Mouse (Mus musculus): ENCODE results near the gene Hemk1. TPM values are rescaled to one million over a fixed set of nuclear protein-coding genes. Genes with fewer than 3 reads are reported as not detected.

Hemk1 gene
- polyA plus RNA-seq, 1 experiment = 17.7 TPM

- H3K4me2 ChIP-seq (ENCODE audit: low read depth) = no peak overlapping the region
- H3K4me3 ChIP-seq = no peak overlapping the region
- no peaks in the 10 kb centered on the region for H3K27me3 ChIP-seq (ENCODE audit: control insufficient read depth, insufficient read depth, insufficient read length)
- no peaks in the 10 kb centered on the region for H3K36me3 ChIP-seq (ENCODE audit: control insufficient read depth, insufficient read depth)
- TF ChIP-seq SRF (IDR thresholded peaks at IDR 0.05; ENCODE audit: control insufficient read depth, insufficient read length, low read depth) (no peak), MAX (IDR thresholded peaks at IDR 0.05; ENCODE audit: low read depth) (no peak), POLR2A (IDR thresholded peaks at IDR 0.05; ENCODE audit: insufficient read length, low read depth) (no peak), CEBPB (IDR thresholded peaks at IDR 0.05; ENCODE audit: insufficient read depth, poor library complexity, severe bottlenecking) (no peak), MYOG (IDR thresholded peaks at IDR 0.05; ENCODE audit: control insufficient read depth in 1 of 3, insufficient read depth in 1 of 3, insufficient read length in 2 of 3, low read depth in 2 of 3) (no peak), REST (IDR thresholded peaks at IDR 0.05; ENCODE audit: insufficient read depth, insufficient read length) (no peak), TCF12 (IDR thresholded peaks at IDR 0.05; ENCODE audit: insufficient read depth, poor library complexity, severe bottlenecking) (no peak), E2F4 (IDR thresholded peaks at IDR 0.05; ENCODE audit: insufficient read depth) (no peak), POLR2AphosphoS2 (IDR thresholded peaks at IDR 0.05; ENCODE audit: insufficient read length, low read depth) (no peak), USF1 (IDR thresholded peaks at IDR 0.05; ENCODE audit: low read depth) (no peak), TCF3 (IDR thresholded peaks at IDR 0.05; ENCODE audit: insufficient read length, low read depth) (no peak)
- H3K79me2 ChIP-seq (ENCODE audit: control insufficient read depth, insufficient read depth) = no peaks in the 10 kb centered on the region
- H3ac ChIP-seq (ENCODE audit: control insufficient read depth, insufficient read length) = no peak overlapping the region
Observed at GRCm38 (mm10) chr9:107300224-107300973, 37.8 kb downstream of the Hemk1 start.

GRCm38 (mm10) chr9:107299783-107300182, 38.4 kb downstream of the Hemk1 start:
- no peaks in the 10 kb centered on the region for H3K79me2 ChIP-seq (ENCODE audit: control insufficient read depth, insufficient read depth)
- no peak overlapping the region for H3K4me3 ChIP-seq
- H3K36me3 ChIP-seq (ENCODE audit: control insufficient read depth, insufficient read depth) = no peaks in the 10 kb centered on the region
- TF ChIP-seq USF1 (IDR thresholded peaks at IDR 0.05; ENCODE audit: low read depth) = no peak
- H3K27me3 ChIP-seq (ENCODE audit: control insufficient read depth, insufficient read depth, insufficient read length) = no peaks in the 10 kb centered on the region
- no peak overlapping the region for H3ac ChIP-seq (ENCODE audit: control insufficient read depth, insufficient read length)
- no peak overlapping the region for H3K4me2 ChIP-seq (ENCODE audit: low read depth)

GRCm38 (mm10) chr9:107298876-107299275, 39.3 kb downstream of the Hemk1 start:
- Histone ChIP-seq H3ac (ENCODE audit: control insufficient read depth, insufficient read length) (no peak overlapping the region), H3K4me3 (no peak overlapping the region), H3K79me2 (ENCODE audit: control insufficient read depth, insufficient read depth) (no peaks in the 10 kb centered on the region), H3K36me3 (ENCODE audit: control insufficient read depth, insufficient read depth) (no peaks in the 10 kb centered on the region), H3K27me3 (ENCODE audit: control insufficient read depth, insufficient read depth, insufficient read length) (no peaks in the 10 kb centered on the region), H3K4me2 (ENCODE audit: low read depth) (no peak overlapping the region)
- TF ChIP-seq POLR2A (IDR thresholded peaks at IDR 0.05; ENCODE audit: insufficient read length, low read depth) (no peak), MYOG (IDR thresholded peaks at IDR 0.05; ENCODE audit: control insufficient read depth in 1 of 3, insufficient read depth in 1 of 3, insufficient read length in 2 of 3, low read depth in 2 of 3) (no peak), TCF12 (IDR thresholded peaks at IDR 0.05; ENCODE audit: insufficient read depth, poor library complexity, severe bottlenecking) (no peak), USF1 (IDR thresholded peaks at IDR 0.05; ENCODE audit: low read depth) (no peak), TCF3 (IDR thresholded peaks at IDR 0.05; ENCODE audit: insufficient read length, low read depth) (no peak), SRF (IDR thresholded peaks at IDR 0.05; ENCODE audit: control insufficient read depth, insufficient read length, low read depth) (no peak), MAX (IDR thresholded peaks at IDR 0.05; ENCODE audit: low read depth) (no peak), MYOD1 (IDR thresholded peaks at IDR 0.05; ENCODE audit: control insufficient read depth in 1 of 3, insufficient read length in 2 of 3, low read depth in 2 of 3) (no peak), E2F4 (IDR thresholded peaks at IDR 0.05; ENCODE audit: insufficient read depth) (no peak), POLR2AphosphoS2 (IDR thresholded peaks at IDR 0.05; ENCODE audit: insufficient read length, low read depth) (no peak), CEBPB (IDR thresholded peaks at IDR 0.05; ENCODE audit: insufficient read depth, poor library complexity, severe bottlenecking) (no peak), REST (IDR thresholded peaks at IDR 0.05; ENCODE audit: insufficient read depth, insufficient read length) (no peak)

- H3K79me2 ChIP-seq (ENCODE audit: control insufficient read depth, insufficient read depth) = no peaks in the 10 kb centered on the region
- H3K4me2 ChIP-seq (ENCODE audit: low read depth) = no peak overlapping the region
- no peak overlapping the region for H3ac ChIP-seq (ENCODE audit: control insufficient read depth, insufficient read length)
- no peaks in the 10 kb centered on the region for H3K36me3 ChIP-seq (ENCODE audit: control insufficient read depth, insufficient read depth)
- no peak for TF ChIP-seq TCF3 (IDR thresholded peaks at IDR 0.05; ENCODE audit: insufficient read length, low read depth)
- TF ChIP-seq POLR2A (IDR thresholded peaks at IDR 0.05; ENCODE audit: insufficient read length, low read depth) = no peak
- no peak for TF ChIP-seq USF1 (IDR thresholded peaks at IDR 0.05; ENCODE audit: low read depth)
- no peak for TF ChIP-seq MYOG (IDR thresholded peaks at IDR 0.05; ENCODE audit: control insufficient read depth in 1 of 3, insufficient read depth in 1 of 3, insufficient read length in 2 of 3, low read depth in 2 of 3)
- no peak for TF ChIP-seq MYOD1 (IDR thresholded peaks at IDR 0.05; ENCODE audit: control insufficient read depth in 1 of 3, insufficient read length in 2 of 3, low read depth in 2 of 3)
- no peak for TF ChIP-seq REST (IDR thresholded peaks at IDR 0.05; ENCODE audit: insufficient read depth, insufficient read length)
- no peak for TF ChIP-seq SRF (IDR thresholded peaks at IDR 0.05; ENCODE audit: control insufficient read depth, insufficient read length, low read depth)
- no peak for TF ChIP-seq E2F4 (IDR thresholded peaks at IDR 0.05; ENCODE audit: insufficient read depth)
- no peak for TF ChIP-seq TCF12 (IDR thresholded peaks at IDR 0.05; ENCODE audit: insufficient read depth, poor library complexity, severe bottlenecking)
- no peak for TF ChIP-seq POLR2AphosphoS2 (IDR thresholded peaks at IDR 0.05; ENCODE audit: insufficient read length, low read depth)
- no peak for TF ChIP-seq MAX (IDR thresholded peaks at IDR 0.05; ENCODE audit: low read depth)
- no peak for TF ChIP-seq CEBPB (IDR thresholded peaks at IDR 0.05; ENCODE audit: insufficient read depth, poor library complexity, severe bottlenecking)
- H3K27me3 ChIP-seq (ENCODE audit: control insufficient read depth, insufficient read depth, insufficient read length) = no peaks in the 10 kb centered on the region
- no peak overlapping the region for H3K4me3 ChIP-seq
Observed at GRCm38 (mm10) chr9:107298059-107298780, 39.9 kb downstream of the Hemk1 start.
